Mouse (Mus musculus): ENCODE results near the gene Macrod2. TPM values are rescaled to one million over a fixed set of nuclear protein-coding genes. Genes with fewer than 3 reads are reported as not detected.

Macrod2 gene
- polyA plus RNA-seq, 1 experiment = 3.8 TPM

GRCm38 (mm10) chr2:140521472-140521871, 126.4 kb downstream of the Macrod2 start:
- WGBS = 93% methylated on average over 2 of the region's 2 CpGs

GRCm38 (mm10) chr2:140530214-140530613, 135.1 kb downstream of the Macrod2 start:
- H3K4me3 ChIP-seq (ENCODE audit: low read depth, low read length) = no peak overlapping the region
- H3K36me3 ChIP-seq (ENCODE audit: control insufficient read depth, insufficient read depth, low read length) = no peaks in the 10 kb centered on the region
- no peaks in the 10 kb centered on the region for H3K4me1 ChIP-seq (ENCODE audit: control insufficient read depth, insufficient read depth, insufficient read length, low read length)
- no peaks in the 10 kb centered on the region for H3K27me3 ChIP-seq (ENCODE audit: control insufficient read depth, insufficient read depth, low read length)
- 57% methylated on average over 2 of the region's 2 CpGs for WGBS
- H3K27ac ChIP-seq (ENCODE audit: insufficient read depth, low read depth, low read length) = no peak overlapping the region
- TF ChIP-seq CTCF (IDR thresholded peaks at IDR 0.05; ENCODE audit: extremely low read depth, insufficient read length, insufficient replicate concordance, low read depth, low read length) = no peak
- TF ChIP-seq POLR2A (IDR thresholded peaks at IDR 0.05; ENCODE audit: low read depth, low read length) = no peak

More at GRCm38 (mm10) chr2:140521472-140521871, 126.4 kb downstream of the Macrod2 start:
- TF ChIP-seq CTCF (IDR thresholded peaks at IDR 0.05; ENCODE audit: extremely low read depth, insufficient read length, insufficient replicate concordance, low read depth, low read length) (no peak), POLR2A (IDR thresholded peaks at IDR 0.05; ENCODE audit: low read depth, low read length) (no peak)
- Histone ChIP-seq H3K4me1 (ENCODE audit: control insufficient read depth, insufficient read depth, insufficient read length, low read length) (no peaks in the 10 kb centered on the region), H3K27me3 (ENCODE audit: control insufficient read depth, insufficient read depth, low read length) (no peaks in the 10 kb centered on the region), H3K36me3 (ENCODE audit: control insufficient read depth, insufficient read depth, low read length) (no peaks in the 10 kb centered on the region), H3K27ac (ENCODE audit: insufficient read depth, low read depth, low read length) (no peak overlapping the region), H3K4me3 (ENCODE audit: low read depth, low read length) (no peak overlapping the region)

- H3K27ac ChIP-seq (ENCODE audit: insufficient read depth, low read depth, low read length) = no peak overlapping the region
- H3K4me3 ChIP-seq (ENCODE audit: low read depth, low read length) = no peak overlapping the region
- WGBS = 30% methylated on average over 3 of the region's 3 CpGs
- no peaks in the 10 kb centered on the region for H3K27me3 ChIP-seq (ENCODE audit: control insufficient read depth, insufficient read depth, low read length)
- TF ChIP-seq POLR2A (IDR thresholded peaks at IDR 0.05; ENCODE audit: low read depth, low read length) = no peak
- TF ChIP-seq CTCF (IDR thresholded peaks at IDR 0.05; ENCODE audit: extremely low read depth, insufficient read length, insufficient replicate concordance, low read depth, low read length) = no peak
- H3K4me1 ChIP-seq (ENCODE audit: control insufficient read depth, insufficient read depth, insufficient read length, low read length) = no peaks in the 10 kb centered on the region
- H3K36me3 ChIP-seq (ENCODE audit: control insufficient read depth, insufficient read depth, low read length) = no peaks in the 10 kb centered on the region
Measured at GRCm38 (mm10) chr2:140532024-140532423, 136.9 kb downstream of the Macrod2 start.

GRCm38 (mm10) chr2:140532859-140533519, 137.9 kb downstream of the Macrod2 start:
- H3K36me3 ChIP-seq (ENCODE audit: control insufficient read depth, insufficient read depth, low read length) = no peaks in the 10 kb centered on the region
- H3K4me3 ChIP-seq (ENCODE audit: low read depth, low read length) = no peak overlapping the region
- no peak overlapping the region for H3K27ac ChIP-seq (ENCODE audit: insufficient read depth, low read depth, low read length)
- TF ChIP-seq POLR2A (IDR thresholded peaks at IDR 0.05; ENCODE audit: low read depth, low read length) (no peak), CTCF (IDR thresholded peaks at IDR 0.05; ENCODE audit: extremely low read depth, insufficient read length, insufficient replicate concordance, low read depth, low read length) (no peak)
- H3K4me1 ChIP-seq (ENCODE audit: control insufficient read depth, insufficient read depth, insufficient read length, low read length) = no peaks in the 10 kb centered on the region
- H3K27me3 ChIP-seq (ENCODE audit: control insufficient read depth, insufficient read depth, low read length) = no peaks in the 10 kb centered on the region
- 89% methylated on average over 9 of the region's 9 CpGs for WGBS

- TF ChIP-seq CTCF (IDR thresholded peaks at IDR 0.05; ENCODE audit: extremely low read depth, insufficient read length, insufficient replicate concordance, low read depth, low read length) (no peak), POLR2A (IDR thresholded peaks at IDR 0.05; ENCODE audit: low read depth, low read length) (no peak)
- H3K4me3 ChIP-seq (ENCODE audit: low read depth, low read length) = no peak overlapping the region
- no peaks in the 10 kb centered on the region for H3K36me3 ChIP-seq (ENCODE audit: control insufficient read depth, insufficient read depth, low read length)
- H3K4me1 ChIP-seq (ENCODE audit: control insufficient read depth, insufficient read depth, insufficient read length, low read length) = no peaks in the 10 kb centered on the region
- WGBS = 83% methylated on average over 8 of the region's 8 CpGs
- no peak overlapping the region for H3K27ac ChIP-seq (ENCODE audit: insufficient read depth, low read depth, low read length)
- no peaks in the 10 kb centered on the region for H3K27me3 ChIP-seq (ENCODE audit: control insufficient read depth, insufficient read depth, low read length)
Measured at GRCm38 (mm10) chr2:140533621-140534020, 138.5 kb downstream of the Macrod2 start.

GRCm38 (mm10) chr2:140534583-140534982, 139.5 kb downstream of the Macrod2 start:
- Histone ChIP-seq H3K27me3 (ENCODE audit: control insufficient read depth, insufficient read depth, low read length) (no peaks in the 10 kb centered on the region), H3K4me1 (ENCODE audit: control insufficient read depth, insufficient read depth, insufficient read length, low read length) (no peaks in the 10 kb centered on the region), H3K36me3 (ENCODE audit: control insufficient read depth, insufficient read depth, low read length) (no peaks in the 10 kb centered on the region), H3K27ac (ENCODE audit: insufficient read depth, low read depth, low read length) (no peak overlapping the region), H3K4me3 (ENCODE audit: low read depth, low read length) (no peak overlapping the region)
- WGBS = 89% methylated on average over 3 of the region's 3 CpGs
- TF ChIP-seq CTCF (IDR thresholded peaks at IDR 0.05; ENCODE audit: extremely low read depth, insufficient read length, insufficient replicate concordance, low read depth, low read length) (no peak), POLR2A (IDR thresholded peaks at IDR 0.05; ENCODE audit: low read depth, low read length) (no peak)

GRCm38 (mm10) chr2:140535832-140536571, 140.9 kb downstream of the Macrod2 start:
- 86% methylated on average over 5 of the region's 5 CpGs for WGBS
- no peaks in the 10 kb centered on the region for H3K4me1 ChIP-seq (ENCODE audit: control insufficient read depth, insufficient read depth, insufficient read length, low read length)
- H3K36me3 ChIP-seq (ENCODE audit: control insufficient read depth, insufficient read depth, low read length) = no peaks in the 10 kb centered on the region
- H3K27ac ChIP-seq (ENCODE audit: insufficient read depth, low read depth, low read length) = no peak overlapping the region
- no peaks in the 10 kb centered on the region for H3K27me3 ChIP-seq (ENCODE audit: control insufficient read depth, insufficient read depth, low read length)
- TF ChIP-seq POLR2A (IDR thresholded peaks at IDR 0.05; ENCODE audit: low read depth, low read length) (no peak), CTCF (IDR thresholded peaks at IDR 0.05; ENCODE audit: extremely low read depth, insufficient read length, insufficient replicate concordance, low read depth, low read length) (no peak)
- no peak overlapping the region for H3K4me3 ChIP-seq (ENCODE audit: low read depth, low read length)
